Mouse (Mus musculus) spleen, postnatal 10 days (tissue): Measurements from ENCODE around the gene Ift43.

Source experiments
- DNase-seq, 2 experiments: peaks; one replicate each; pipeline ENCODE4 v3.0.0; 2021 to 2022; ENCODE audit warnings: low spot score in 2 of 2

Ift43 gene

DNA sequence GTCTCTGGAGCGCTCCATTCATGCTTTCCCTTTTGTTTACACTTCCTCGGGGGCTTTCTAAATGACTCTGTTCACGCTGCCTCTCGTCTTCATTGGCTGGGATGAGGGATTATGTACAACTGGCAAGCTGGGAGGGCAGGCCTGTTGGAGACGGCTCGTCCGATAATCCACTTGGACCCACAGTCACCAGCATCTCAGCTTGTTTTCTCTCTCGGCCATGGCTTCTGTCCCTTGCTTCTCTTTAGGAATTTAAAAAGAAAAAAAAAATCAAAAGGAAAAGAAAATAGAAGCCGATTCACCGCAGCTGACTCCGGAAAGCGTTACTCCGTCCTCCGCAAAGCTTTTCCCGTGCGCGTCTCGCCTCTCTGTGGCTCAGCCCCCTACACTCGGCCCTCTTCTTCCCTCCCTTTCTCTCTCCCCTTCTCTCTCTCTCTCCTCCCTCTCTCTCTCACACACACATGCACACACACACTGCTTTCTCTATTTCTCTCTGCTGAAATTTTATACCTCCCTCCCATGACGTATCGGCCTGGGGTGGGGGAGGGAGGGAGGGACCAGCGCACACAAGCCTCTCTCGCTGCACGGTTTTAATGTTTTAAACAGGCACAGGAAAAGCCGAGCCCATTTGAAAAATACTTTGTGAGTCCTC lies 3.7 kb upstream of the Ift43 start, which contains the start of gene Tgfb3:
TSS of gene Tgfb3 (minus strand) at position 489 of the 649 bp plus-strand sequence.
- no peak for DNase-seq

- peak; percentile 64 to 84 for DNase-seq
Measured at GRCm38 (mm10) chr12:86079202-86079667, 3.1 kb upstream of the Ift43 start.

DNA sequence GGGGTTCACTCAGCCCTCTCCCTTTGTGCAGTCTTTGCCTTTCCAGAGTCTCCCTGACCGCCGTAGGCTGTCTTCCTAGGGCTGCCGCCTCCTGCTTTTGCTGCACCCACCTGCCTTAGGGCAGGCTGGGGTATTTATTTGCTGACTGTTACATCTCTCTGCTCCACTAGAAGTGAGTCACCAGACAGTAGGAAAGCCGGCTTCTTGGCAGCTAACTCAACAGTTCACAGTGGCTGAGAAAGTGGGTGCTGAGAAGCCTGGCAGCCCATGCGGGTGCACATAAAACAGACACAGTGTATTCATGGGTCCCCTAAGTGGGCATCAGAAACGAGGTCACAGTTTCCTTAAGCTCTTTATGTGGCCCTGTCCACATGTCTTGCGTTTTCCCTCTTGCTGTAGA lies 3.5 kb downstream of the Ift43 start:
- DNase-seq: no peak

GRCm38 (mm10) chr12:86086550-86086949 lies 4.2 kb downstream of the Ift43 start:
- no peak for DNase-seq

GRCm38 (mm10) chr12:86088042-86088441 lies 5.7 kb downstream of the Ift43 start:
- no peak for DNase-seq

DNA sequence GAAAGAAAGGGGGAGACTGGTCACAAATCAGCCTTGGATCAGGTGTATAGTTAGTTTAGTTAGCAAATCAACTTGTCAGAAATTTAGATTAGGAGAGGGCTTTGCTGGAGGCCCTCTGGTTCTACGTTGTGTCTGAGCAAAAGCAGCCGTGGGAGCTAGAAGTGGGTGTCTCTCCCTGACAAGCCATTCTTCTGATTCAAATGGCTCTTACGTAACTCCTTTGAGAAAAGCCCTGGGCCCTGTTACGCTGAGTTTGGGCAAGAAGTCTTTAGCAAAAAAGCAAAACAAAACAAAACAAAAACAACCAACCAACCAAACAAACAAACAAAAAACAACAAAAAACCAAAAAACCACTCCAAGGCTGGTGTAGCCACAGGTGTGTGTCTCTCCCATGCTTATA lies 8.4 kb downstream of the Ift43 start:
- no peak for DNase-seq

DNA sequence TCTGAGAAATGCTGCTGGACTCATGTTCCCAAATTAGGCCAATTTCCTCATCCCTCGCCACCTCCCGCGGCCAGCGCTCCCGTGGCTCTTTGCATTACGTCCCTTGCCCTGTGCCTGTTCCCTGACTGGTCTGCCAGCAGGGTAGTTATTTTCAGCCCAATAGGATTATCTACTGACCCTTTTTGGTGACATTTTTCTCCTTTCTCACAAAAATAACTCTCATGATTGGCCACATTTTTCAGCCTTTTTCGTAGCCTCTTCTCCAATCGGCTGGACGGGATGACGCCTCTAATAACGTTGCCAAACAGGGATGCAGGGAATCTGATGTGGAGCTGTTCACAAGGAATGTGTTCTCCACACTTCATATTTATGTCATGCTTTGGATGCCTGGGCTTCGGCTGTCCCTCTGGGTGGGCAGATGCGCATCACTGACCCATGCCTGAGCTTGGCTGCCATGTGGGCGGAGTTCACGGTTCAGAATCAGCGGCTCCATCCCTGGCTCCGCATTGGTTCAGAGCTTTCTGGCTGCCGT lies 9.3 kb downstream of the Ift43 start:
- no peak for DNase-seq

- DNase-seq: no peak
Measured at GRCm38 (mm10) chr12:86094075-86094474, 11.7 kb downstream of the Ift43 start.

DNA sequence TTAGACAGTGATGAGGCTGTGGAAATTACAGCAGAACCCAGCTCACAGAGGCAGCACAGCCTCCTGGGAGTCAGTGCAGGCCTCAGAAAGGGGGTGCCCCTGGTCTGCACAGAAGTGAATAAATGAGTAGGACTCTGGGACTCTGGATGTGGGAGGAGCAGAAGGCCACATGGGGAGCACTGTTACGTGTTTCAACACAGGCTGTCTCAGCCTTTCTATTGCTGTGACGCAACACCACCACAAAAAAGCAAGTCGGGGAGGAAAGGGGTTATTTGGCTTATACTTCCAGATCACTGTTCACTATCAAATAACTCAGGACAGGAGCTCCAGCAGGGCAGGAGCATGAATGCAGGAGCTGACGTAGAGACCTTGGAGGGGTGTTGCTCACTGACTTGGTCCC lies 13.5 kb downstream of the Ift43 start:
- no peak for DNase-seq

DNA sequence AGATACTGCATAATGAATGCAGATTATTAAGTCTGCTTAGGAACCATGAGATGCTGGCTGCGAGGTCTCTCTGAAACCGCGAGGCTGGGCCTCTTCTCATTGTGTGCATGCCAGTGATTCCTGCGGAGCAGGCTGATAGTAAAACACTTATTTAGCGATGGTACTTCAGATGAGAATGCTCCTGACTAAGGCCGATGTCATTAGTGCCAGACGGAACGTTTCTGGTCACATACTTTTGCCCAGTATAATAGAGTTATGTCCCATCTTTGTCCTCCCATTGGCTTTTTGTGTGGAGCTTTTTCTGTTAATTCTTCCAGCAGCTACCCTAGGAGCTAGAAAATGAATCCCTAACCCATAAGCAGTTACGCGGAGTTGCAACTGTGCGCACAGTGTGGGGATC lies 15.4 kb downstream of the Ift43 start:
- DNase-seq: no peak

- no peak for DNase-seq
Measured at GRCm38 (mm10) chr12:86100711-86101110, 18.4 kb downstream of the Ift43 start.

GRCm38 (mm10) chr12:86102686-86103085 lies 20.3 kb downstream of the Ift43 start:
- DNase-seq: no peak

DNA sequence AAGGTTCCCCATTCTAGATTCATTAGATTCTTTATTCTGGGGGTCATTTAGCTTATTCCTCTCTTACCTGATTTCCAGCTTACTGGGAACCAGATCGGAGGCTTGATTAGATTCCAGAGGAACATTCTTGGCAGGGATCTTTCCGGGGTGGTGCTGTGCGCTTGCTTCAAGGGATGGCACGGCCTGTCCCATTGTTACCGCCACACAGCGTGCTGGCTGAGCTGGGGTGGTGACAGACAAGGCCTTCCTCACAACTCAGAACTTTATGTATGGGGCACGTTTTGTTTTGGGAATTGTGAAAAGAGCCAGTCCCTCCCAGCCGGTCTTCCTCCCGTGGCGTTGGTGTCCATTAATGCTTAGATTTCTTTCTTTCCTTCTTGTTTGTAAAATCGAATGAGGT lies 21.1 kb downstream of the Ift43 start:
- DNase-seq: no peak

GRCm38 (mm10) chr12:86103852-86104251 lies 21.5 kb downstream of the Ift43 start:
- DNase-seq: no peak

DNA sequence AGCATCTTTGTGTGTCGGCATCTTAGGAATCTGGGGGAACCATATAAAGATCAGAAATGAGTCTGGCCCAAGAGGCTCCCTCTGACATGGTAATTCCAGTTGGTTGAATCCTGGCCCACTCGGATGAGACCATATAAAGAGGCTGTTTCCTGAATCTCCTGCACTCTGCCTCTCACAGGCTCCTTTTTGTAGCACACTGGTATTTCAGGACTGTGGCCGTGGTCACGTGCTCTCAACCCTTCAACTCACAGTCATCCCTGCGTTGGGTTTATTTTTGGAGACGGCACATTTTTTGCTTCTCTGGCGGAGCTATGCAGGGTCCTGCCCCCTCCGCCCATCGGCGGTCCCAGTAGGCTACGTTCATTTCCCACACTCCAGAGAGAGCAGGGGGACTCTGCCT lies 22.0 kb downstream of the Ift43 start:
- no peak for DNase-seq

- no peak for DNase-seq
Measured at GRCm38 (mm10) chr12:86105546-86105945, 23.2 kb downstream of the Ift43 start.

- DNase-seq: no peak
Measured at GRCm38 (mm10) chr12:86106086-86106485, 23.7 kb downstream of the Ift43 start.

DNA sequence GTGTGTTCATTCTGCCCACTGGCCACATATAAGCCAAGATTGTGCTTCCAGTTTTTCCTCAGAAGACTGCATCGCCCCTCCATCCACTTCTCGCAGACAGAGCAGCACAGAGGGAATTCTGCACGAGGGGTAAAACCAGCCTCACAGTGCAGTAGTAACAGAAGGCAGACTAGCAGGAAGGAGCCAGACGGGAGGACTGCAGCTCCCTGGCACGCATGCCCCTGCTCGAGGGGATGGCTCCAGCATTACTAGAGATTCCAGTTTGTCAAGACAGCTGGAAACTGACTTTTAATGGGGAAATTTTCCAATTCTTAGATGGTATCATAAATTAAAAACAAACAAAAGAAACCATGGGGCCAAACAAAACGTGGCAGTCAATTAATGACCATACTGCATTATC lies 25.3 kb downstream of the Ift43 start:
- no peak for DNase-seq

- peak in 1 of 2 experiments; percentile 29 for DNase-seq
Measured at GRCm38 (mm10) chr12:86109531-86109930, 27.2 kb downstream of the Ift43 start.

GRCm38 (mm10) chr12:86110637-86111036 lies 28.3 kb downstream of the Ift43 start:
- DNase-seq: peak in 1 of 2 experiments; percentile 51

- DNase-seq: no peak
Measured at GRCm38 (mm10) chr12:86116295-86116835, 34.0 kb downstream of the Ift43 start.

DNA sequence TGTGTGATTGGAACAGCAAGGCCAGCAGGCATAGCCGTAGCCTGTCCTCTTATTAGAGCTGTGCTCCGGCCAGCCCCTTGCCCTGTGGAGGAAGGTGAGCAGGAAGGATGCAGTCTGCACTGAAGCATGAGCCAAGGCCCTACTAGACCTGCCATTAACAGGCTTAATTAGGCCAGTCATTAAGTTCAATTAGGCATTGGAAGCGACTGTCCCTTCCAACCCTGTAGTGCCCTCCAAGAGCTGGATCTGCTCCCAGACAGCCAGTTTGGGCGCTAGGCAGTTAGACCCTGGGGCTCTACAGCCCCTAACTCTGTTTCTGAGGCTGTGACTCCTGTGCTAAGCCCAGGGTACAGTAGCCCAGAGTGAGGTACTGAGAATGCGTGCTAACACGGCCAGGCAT lies 41.7 kb downstream of the Ift43 start:
- no peak for DNase-seq

DNA sequence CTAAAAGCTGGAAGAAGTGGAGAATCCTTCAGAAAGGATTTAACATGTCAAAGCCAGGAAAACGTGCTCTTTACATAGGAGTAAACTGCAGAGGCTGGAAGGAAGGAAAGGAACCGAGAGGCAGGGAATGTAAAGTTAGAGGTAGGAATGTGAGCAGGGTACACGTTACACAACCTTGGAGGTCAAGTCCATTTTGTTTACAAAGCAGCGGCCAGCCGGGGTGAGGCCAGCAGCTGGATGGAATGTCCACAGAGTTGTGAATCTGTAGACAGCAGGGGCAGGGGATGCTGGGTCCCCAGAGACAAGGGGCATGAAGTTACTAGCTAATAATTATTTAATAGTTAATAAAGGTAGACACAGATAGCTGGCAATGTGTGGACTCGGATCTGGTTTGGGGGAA lies 45.8 kb downstream of the Ift43 start:
- no peak for DNase-seq
